Mouse (Mus musculus): ENCODE data around the gene Gm43552.
"Not testable (repeated sequence)": the region's sequence is repeated elsewhere in the genome, so short reads cannot be mapped to it uniquely, and the experiment has no call there.

The Gm43552 gene

DNA sequence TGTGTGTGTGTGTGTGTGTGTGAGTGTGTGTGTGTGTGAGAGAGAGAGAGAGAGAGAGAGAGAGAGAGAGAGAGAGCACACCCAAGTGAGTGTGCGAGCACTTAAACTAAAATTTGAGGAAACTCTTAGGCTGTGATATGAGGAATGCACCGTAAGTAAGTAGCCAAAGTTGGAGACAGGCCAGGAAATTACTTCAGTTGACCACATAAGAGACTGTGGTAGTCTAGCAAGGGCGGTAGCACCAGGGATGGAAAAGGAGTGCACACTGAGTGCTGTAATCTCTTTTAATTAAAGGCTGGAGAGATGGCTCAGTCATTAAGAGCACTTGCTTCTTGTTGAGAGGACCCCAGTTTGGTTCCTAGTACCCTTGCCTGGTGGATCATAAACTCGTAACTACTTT lies 2.8 kb downstream of the Gm43552 start:
- DNase-seq, result peak; percentile 8

DNA sequence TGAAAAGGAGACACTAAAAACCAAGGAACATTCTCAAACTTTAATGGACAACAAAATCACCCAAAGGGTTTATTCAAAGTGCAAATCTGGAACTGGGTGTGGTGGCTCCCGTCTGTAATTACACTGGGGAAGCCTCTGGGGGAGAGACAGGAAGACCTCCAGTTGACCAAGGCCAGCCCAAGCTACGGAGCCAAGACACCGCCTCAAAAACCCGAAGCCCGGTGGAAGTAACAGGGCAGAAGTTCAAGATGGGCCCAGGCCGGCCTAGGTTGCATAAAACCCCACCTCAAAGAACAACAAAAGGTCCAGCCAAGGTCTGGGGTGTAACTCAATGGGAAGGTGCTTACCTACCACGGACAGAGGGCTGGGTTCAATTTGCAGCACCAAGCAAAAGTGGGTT lies 3.9 kb downstream of the Gm43552 start:
- DNase-seq, result no peak

DNA sequence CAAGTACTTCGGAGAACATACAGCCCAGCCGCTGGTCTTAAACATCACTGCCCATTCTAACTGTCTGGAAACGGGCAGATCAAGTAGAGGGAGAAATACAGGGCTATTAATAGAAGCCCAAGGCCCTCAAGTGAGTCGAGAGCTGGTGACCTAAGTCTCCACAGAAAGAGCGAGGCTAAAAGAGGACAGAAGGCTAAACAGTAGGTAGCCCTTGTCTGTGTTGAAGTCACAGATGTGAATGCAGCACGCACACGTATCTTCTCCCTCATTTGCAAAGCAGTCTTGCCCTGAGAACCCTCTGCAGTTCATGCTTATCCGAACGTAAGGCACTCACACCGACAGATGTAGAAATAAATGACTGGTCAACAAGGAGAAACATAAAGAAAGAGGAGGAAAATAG lies 5.3 kb downstream of the Gm43552 start:
- no peak for DNase-seq

DNA sequence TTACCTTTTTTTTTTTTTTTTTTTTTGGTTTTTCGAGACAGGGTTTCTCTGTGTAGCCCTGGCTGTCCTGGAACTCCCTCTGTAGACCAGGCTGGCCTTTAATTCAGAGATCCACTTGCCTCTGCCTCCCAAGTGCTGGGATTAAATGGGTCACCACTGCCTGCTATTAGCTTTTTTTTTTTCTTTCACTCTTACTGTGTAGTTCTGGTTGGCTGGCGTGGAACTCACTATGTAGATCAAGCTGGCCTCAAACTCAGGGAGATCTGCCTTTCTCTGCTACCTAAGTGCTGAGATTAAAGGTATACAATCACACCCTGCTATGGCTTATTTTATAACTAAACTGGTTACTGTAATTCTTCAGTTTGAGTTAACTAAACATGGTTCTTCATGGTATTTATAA lies 6.1 kb downstream of the Gm43552 start:
- DNase-seq, result no peak

DNA sequence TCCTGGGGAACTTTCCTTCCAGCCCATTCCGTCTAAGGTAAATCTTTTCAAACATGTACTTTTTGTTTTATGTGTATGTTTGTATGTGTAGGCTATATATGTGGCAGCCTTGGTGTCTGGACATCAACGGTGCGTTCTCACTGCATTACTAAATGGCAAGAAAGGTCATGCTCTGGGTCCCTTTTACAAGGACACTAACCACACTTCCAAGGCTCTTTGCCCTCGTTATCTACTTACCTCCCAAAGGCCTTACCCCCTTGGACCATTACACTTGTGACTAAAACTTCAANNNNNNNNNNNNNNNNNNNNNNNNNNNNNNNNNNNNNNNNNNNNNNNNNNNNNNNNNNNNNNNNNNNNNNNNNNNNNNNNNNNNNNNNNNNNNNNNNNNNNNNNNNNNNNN lies 9.6 kb downstream of the Gm43552 start:
- DNase-seq, result no peak

DNA sequence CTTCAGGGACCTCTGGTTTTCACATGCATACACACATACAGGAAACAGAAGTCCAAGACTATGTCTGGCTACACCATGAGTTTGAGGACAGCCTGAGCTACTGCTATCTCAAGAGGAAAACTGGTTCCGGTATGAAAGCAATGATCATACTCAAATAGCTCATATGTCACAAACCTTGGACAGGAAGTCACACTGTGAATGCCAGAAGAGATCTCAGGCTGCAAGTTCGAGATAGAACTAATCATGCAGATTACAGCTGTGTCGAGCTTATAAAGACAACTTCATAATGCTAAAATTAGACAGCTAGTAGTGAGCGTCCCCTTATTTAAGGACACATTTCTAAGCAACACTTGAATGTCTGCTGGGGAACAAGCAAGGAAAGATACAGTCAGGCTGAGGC lies 12.1 kb downstream of the Gm43552 start:
- no peak for DNase-seq

DNA sequence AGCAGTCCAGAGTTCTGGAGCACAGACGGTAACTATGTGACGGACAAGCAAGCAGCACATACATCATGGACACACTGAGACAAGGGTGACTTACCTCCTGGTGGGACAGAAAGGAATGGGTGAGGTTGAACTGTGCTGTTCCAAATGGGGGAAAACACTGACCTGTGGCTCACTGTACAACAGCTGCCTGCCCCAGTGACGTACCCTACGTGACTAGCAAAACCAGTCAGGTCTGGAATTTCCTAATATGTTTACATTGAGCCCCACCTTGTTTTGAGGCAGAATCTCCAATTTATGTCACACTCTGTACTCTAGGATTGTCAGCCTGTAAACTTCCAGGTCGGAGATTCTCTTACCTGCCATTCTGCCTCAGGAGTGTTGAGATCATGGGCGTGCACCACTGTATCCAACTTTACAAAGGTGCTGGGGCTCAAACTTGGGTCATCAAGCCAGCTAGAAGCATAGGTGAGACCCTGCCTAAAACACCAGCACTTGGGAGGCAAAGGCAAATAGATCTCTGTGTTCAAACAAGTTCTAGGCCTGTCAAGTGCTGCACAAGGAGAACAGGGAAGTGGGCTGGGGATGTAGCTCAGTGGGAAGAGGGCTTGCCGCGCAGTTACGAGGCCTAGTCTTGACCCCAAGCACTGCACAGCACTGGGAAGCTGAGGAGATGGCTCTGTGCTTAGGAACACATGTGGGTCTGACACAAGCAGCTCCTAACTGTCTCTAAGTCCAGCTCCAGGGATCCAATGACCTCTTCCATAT lies 12.8 kb downstream of the Gm43552 start:
- no peak for DNase-seq

DNA sequence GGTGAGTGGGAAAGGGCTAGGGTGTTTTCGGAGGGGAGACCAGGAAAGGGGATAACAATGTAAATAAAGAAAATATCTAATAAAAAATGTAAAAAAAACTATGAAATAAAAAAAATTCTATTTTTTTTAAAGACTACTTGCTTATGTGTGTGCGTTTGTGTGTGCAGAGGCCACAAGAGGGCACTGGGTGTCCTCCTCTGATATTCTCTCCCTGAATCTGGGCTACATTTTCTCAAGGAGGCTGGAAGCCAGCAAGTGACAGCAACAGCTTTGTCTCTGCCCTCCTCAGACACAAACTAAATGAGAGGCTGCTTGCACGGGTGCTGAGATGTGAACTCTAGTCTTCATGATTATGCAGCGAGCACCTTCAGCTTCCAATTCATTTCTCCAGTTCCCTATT lies 14.4 kb downstream of the Gm43552 start:
- DNase-seq, result no peak

- DNase-seq, result not testable (repeated sequence)
Observed at GRCm38 (mm10) chr5:65476739-65477138, 15.9 kb downstream of the Gm43552 start.

DNA sequence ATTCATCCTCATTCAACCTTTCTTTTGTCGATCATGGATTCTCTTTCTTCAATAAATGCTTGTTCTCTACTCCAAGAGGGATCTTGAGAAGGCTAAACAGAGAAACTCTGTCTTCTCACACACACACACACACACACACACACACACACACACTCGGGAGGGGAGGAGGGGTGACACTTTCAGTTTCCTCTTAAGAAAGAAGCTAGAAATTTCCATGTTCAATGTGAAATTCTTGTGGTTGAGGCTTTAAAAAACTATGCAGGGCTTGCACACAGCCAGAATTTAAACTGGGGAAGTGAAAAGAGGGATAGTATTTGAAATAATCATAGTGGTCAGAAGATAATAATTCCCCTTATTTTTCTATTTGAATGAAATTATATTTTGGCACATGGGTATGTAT lies 16.8 kb downstream of the Gm43552 start:
- DNase-seq, result no peak

- DNase-seq, result no peak
Observed at GRCm38 (mm10) chr5:65469766-65470165, 22.9 kb downstream of the Gm43552 start.

DNA sequence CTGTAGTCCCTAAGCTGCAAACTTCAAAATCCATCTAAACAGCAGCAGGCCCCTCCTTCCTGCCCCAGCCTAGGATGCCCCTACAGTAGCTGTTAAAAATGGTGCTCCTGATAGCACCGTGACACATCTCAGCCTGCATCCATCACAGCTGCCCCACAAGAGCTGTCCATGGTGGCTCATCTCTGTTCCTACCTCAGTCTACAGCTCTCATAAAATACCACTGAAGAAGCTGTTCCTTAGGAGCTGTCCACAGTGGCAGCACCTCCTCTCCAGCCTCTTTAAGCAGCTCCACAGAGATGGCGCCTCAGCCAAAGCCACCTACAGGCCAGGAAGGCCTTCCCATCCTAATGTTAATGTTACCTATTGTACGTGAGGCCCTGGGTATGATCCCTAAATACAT lies 25.7 kb downstream of the Gm43552 start:
- no peak for DNase-seq

GRCm38 (mm10) chr5:65460361-65460760 lies 32.3 kb downstream of the Gm43552 start:
- DNase-seq, result no peak

- DNase-seq, result no peak
Observed at GRCm38 (mm10) chr5:65459454-65459853, 33.2 kb downstream of the Gm43552 start.

GRCm38 (mm10) chr5:65457846-65458245 lies 34.8 kb downstream of the Gm43552 start:
- DNase-seq, result no peak

DNA sequence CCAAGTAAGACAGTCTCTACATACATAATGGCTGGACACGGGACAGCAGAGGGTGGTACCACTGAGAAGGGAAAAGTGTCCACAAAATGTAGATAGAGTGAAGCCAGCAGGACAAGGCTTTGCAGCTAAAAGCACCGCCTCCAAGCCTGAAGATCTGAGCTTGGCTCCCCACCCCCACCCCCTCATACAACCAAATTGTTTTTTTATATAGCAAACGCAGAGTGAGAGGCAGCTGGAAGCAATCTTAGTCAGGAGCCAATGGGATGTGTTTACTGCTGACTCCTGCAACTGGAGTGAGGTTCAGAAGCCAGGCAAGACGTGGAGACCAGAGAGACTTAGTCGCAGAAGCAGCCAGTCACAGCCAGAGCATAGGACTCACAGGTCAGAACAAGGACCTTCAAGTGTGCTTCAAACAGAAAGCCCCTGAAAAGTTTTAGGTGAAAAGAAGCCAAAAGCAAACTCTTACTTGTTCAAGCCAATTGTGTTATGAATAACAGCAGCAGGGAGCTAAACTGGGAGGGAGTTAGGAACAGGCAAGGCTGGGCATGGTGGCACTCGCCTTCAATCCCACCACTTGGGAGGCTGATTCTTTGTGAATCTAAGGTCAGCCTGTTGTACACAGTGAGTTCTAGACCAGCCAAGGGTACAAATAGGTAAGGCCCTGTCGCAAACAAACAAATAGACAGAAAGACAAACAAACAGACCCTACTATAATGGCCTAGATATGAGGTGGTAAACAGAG lies 35.4 kb downstream of the Gm43552 start:
- no peak for DNase-seq

DNA sequence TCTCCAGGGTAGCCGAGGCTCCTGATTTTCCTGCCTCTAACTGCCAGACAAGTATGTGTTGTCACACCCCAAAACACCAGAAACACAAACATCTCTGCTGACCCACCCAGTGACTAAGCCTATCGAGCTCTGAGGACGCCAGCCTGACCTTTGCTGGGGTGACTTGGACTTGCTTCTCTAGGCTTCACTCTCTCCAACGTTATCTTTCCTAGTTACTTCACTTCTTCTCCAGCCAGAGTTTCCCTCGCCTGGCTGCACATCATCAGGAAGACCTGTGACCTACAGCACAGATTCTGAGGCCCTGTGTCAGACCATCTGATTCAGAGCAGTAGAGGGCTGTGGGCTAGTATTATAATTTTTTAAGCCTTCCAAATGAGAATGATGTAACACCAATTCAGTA lies 37.9 kb downstream of the Gm43552 start:
- no peak for DNase-seq

DNA sequence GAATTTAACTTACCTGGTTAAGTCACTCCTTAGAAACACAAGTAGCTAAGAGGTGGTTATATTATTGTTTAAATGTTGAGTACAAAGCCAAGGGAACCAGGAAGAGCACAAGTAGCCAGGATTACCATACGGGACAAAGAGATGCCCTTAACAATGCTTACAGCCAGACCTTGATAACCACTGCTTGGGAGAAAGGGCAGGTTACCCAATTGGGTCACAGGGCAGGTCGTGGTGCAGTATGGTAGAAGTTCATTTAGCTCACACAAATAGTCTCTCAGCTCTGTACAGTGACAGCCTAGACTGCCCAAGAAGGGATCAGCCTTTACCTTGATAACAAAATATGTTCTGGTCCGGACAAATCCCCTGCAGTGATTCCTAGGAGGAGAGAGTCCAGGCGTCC lies 43.7 kb downstream of the Gm43552 start:
- DNase-seq, result no peak

DNA sequence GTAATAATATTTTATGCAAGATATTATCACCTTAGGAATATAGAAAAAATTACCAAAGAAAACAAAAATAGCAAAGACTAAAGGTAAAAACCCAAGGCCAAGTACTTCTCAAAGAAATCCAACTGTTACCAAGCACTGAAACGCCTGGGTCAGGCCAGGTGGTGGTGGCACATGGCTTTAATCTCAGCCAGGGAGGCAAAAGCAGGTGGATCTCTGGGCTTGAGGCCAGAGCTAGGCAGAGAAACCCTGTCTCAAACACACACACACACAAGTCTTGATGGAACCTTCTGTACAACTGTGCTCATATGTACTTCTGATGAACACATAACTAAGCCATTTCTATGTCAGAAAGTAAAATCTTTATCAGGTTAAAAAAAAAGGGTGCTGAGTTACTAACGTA lies 44.8 kb downstream of the Gm43552 start:
- no peak for DNase-seq

GRCm38 (mm10) chr5:65446756-65447155 lies 45.9 kb downstream of the Gm43552 start:
- DNase-seq, result no peak

DNA sequence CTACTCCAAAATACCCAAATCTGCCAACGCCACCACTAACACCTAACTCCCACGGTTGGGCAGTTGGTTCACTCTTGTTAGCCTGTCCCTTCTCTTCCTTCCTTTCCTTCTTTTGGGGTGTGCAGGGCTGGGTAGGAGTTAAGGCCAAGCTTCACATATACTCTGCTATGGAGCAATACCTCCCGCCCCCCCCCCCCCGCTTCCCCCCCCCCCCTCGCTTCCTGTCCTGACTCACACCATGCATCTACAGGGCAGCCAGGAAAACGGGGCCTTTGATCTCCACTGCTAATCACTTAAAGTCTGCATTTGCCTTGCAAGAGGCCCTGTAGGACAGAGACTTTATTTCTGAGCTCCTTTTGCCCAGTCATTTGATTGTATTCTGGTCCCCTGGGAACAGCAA lies 47.7 kb downstream of the Gm43552 start:
- DNase-seq, result no peak

- DNase-seq, result no peak
Observed at GRCm38 (mm10) chr5:65438041-65438440, 54.6 kb downstream of the Gm43552 start.

GRCm38 (mm10) chr5:65435806-65436561 lies 56.6 kb downstream of the Gm43552 start, which contains the start of gene Ugdh:
Gene Ugdh, minus strand, starts transcription at chr5:65435949.
- peak; percentile 98 for DNase-seq

DNA sequence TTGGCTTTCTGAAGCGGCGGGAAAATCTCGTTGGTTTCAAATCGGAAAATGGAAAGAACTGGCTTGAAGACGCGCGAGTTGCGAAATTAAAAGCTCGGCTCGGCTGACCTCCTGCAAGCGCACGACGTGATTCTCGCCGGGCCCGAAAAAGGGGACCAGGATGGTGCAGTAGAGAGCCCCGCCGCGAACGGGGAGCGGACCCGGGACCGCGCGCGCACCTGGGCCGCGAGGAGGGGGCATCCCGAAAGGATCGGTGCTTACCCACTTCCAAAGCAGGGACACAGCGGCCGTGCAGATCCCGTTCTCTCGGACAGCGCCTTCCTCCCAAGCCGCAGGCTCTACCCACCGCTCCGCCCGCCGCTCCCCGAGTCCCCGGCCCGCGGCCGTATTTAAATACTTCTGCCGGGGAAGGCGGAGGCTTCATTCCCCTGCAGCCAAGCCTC lies 57.2 kb downstream of the Gm43552 start:
- DNase-seq, result no peak
